Mouse (Mus musculus) gastrocnemius, postnatal 4 days (tissue): ENCODE measurements around the gene Snapc5. TPM values are rescaled to one million over a fixed set of nuclear protein-coding genes. Genes with fewer than 3 reads are reported as not detected.
"Not testable (repeated sequence)": the region's sequence is repeated elsewhere in the genome, so short reads cannot be mapped to it uniquely, and the experiment has no call there.

Source experiments
- DNase-seq, 2 experiments: peaks; one replicate each; pipeline ENCODE4 v3.0.0; 2021 to 2022; ENCODE audit warnings: low spot score in 2 of 2, mixed read lengths in 2 of 2
- long read RNA-seq, 2 experiments: library from polyadenylated mRNA; stranded (forward); transcript quantifications; one replicate each; pipeline ENCODE4 v2.0.0; 2021
- total RNA-seq, 2 experiments: library from RNA; stranded (reverse); gene quantifications; 2 replicates each; pipeline ENCODE4 v1.2.3; 2021

Gene Snapc5
- total RNA-seq: 10 to 100 TPM; 16.7 to 20.7 TPM
- long read RNA-seq, experiment 1, transcript Snapc5-201 (3 exons, 1,228 nt): major isoform, 13 of 14 reads
- long read RNA-seq, experiment 1, partial matches to known transcripts: 0 of 14 reads
- long read RNA-seq, experiment 1, other reads (novel, unspliced or antisense): 1 of 14 reads
- long read RNA-seq, experiment 2, transcript Snapc5-201 (3 exons, 1,228 nt): major isoform, 12 of 12 reads
- long read RNA-seq, experiment 2, partial matches to known transcripts: 0 of 12 reads
- long read RNA-seq, experiment 2, other reads (novel, unspliced or antisense): 0 of 12 reads

- peak; percentile 77 to 90 for DNase-seq
Measured at GRCm38 (mm10) chr9:64178974-64179646, at the start of gene Snapc5. TSS of gene Snapc5 (plus strand) at chr9:64179274.

- DNase-seq: no peak
Measured at GRCm38 (mm10) chr9:64131623-64132022, 47.5 kb upstream of the Snapc5 start.

GRCm38 (mm10) chr9:64138896-64139295 lies 40.2 kb upstream of the Snapc5 start:
- peak in 1 of 2 experiments; percentile 31 for DNase-seq

- DNase-seq: no peak
Measured at GRCm38 (mm10) chr9:64139879-64140278, 39.2 kb upstream of the Snapc5 start.

GRCm38 (mm10) chr9:64156641-64157040 lies 22.4 kb upstream of the Snapc5 start:
- DNase-seq: no peak

GRCm38 (mm10) chr9:64160471-64160870 lies 18.6 kb upstream of the Snapc5 start:
- DNase-seq: no peak

GRCm38 (mm10) chr9:64169967-64170366 lies 9.1 kb upstream of the Snapc5 start:
- not testable (repeated sequence) for DNase-seq

- no peak for DNase-seq
Measured at GRCm38 (mm10) chr9:64172145-64172815, 6.8 kb upstream of the Snapc5 start.

- peak; percentile 66 to 85 for DNase-seq
Measured at GRCm38 (mm10) chr9:64172816-64173665, 6.0 kb upstream of the Snapc5 start, which contains the start of the genes Zwilch and Rpl4. TSS of gene Zwilch (minus strand) at chr9:64173104. TSS of gene Rpl4 (plus strand) at chr9:64173375.

GRCm38 (mm10) chr9:64173666-64174220 lies 5.3 kb upstream of the Snapc5 start:
- DNase-seq: no peak

- no peak for DNase-seq
Measured at GRCm38 (mm10) chr9:64174341-64174740, 4.7 kb upstream of the Snapc5 start.

- DNase-seq: no peak
Measured at GRCm38 (mm10) chr9:64174766-64175165, 4.3 kb upstream of the Snapc5 start.

GRCm38 (mm10) chr9:64175378-64175777 lies 3.7 kb upstream of the Snapc5 start:
- no peak for DNase-seq

- DNase-seq: no peak
Measured at GRCm38 (mm10) chr9:64178610-64178973, 482 bp upstream of the Snapc5 start.

- DNase-seq: not testable (repeated sequence)
Measured at GRCm38 (mm10) chr9:64183295-64183694, 4.2 kb downstream of the Snapc5 start.

GRCm38 (mm10) chr9:64184166-64184840 lies 5.2 kb downstream of the Snapc5 start:
- no peak for DNase-seq

- DNase-seq: no peak
Measured at GRCm38 (mm10) chr9:64193879-64194278, 14.8 kb downstream of the Snapc5 start.

- DNase-seq: no peak
Measured at GRCm38 (mm10) chr9:64195554-64195953, 16.5 kb downstream of the Snapc5 start.

GRCm38 (mm10) chr9:64197524-64197923 lies 18.4 kb downstream of the Snapc5 start:
- DNase-seq: no peak

- no peak for DNase-seq
Measured at GRCm38 (mm10) chr9:64198068-64198762, 19.1 kb downstream of the Snapc5 start.
